Comparison of ENCODE assay signal across 17 mouse cellular contexts in the genomic region with DNA sequence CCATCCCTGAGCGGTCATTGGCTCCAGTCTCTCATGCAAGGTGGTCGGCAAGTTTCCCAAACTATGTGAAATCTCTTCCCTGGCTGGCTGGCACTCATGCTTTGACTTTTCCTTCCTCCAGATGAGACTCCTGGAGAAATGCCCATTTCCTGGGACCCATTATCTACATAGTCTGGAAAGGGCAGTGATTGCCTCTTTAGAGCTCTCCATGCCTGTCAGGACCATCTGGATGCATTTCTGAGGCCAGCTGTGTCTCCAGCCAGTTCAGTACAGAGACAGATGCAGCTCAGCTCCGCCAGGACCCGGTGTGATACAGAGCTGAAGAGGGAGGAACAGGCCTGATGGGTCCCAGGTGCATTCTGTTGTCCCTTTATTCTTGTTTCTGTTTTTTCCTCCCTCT. TPM values are rescaled to one million over a fixed set of nuclear protein-coding genes. Genes with fewer than 3 reads are reported as not detected.
DNase-seq lines count a peak whose midpoint lies in the region; ATAC-seq and TF ChIP-seq lines count a peak whose summit lies in the region.
"Had no signal": no experiment of that assay in that cellular context is flagged by ENCODE, and none has a peak within 500 bp of the region (broad histone marks: within the 10 kb centered on the region; RNA-seq: fewer than 3 reads in every experiment).

No protein-coding gene starts in this region.

- no peak for TF ChIP-seq CTCF in lung, postnatal 0 days (IDR thresholded peaks at IDR 0.05)

- no peak overlapping the region for H3K27ac ChIP-seq in hindbrain, embryonic 14.5 days
- no peak overlapping the region for H3K27ac ChIP-seq in hindbrain, embryonic 11.5 days (ENCODE audit: low read depth, low read length)
- no peak overlapping the region for H3K27ac ChIP-seq in lung, postnatal 0 days (ENCODE audit: low read length)
- no peak overlapping the region for H3K27ac ChIP-seq in embryonic facial prominence, embryonic 15.5 days (replicated peaks)
- H3K27ac ChIP-seq: forebrain, embryonic 12.5 days; gastrocnemius, adult 2 months; heart, embryonic 13.5 days; kidney, embryonic 15.5 days had no signal

- no peaks in the 10 kb centered on the region for H3K4me1 ChIP-seq in hindbrain, embryonic 14.5 days (replicated peaks; ENCODE audit: control insufficient read depth, insufficient read depth, low read length)
- H3K4me1 ChIP-seq in hindbrain, embryonic 11.5 days (replicated peaks; ENCODE audit: control insufficient read depth, insufficient read depth, low read length) = no peaks in the 10 kb centered on the region
- H3K4me1 ChIP-seq in lung, postnatal 0 days (ENCODE audit: insufficient read depth, low read depth, low read length) = no peaks in the 10 kb centered on the region
- no peaks in the 10 kb centered on the region; the same call in 1 of the 2 replicates for H3K4me1 ChIP-seq in embryonic facial prominence, embryonic 15.5 days
- H3K4me1 ChIP-seq: forebrain, embryonic 12.5 days; heart, embryonic 13.5 days; kidney, embryonic 15.5 days had no signal

- no peak overlapping the region for H3K9ac ChIP-seq in hindbrain, embryonic 14.5 days
- no peak overlapping the region for H3K9ac ChIP-seq in hindbrain, embryonic 11.5 days (ENCODE audit: low read depth, low read length)
- no peak overlapping the region for H3K9ac ChIP-seq in lung, postnatal 0 days (replicated peaks; ENCODE audit: low read depth)
- no peak overlapping the region for H3K9ac ChIP-seq in embryonic facial prominence, embryonic 15.5 days
- H3K9ac ChIP-seq: forebrain, embryonic 12.5 days; heart, embryonic 13.5 days; kidney, embryonic 15.5 days; liver, postnatal 0 days had no signal

- no peak for ATAC-seq in hindbrain, embryonic 14.5 days (ENCODE audit: low FRiP score)
- ATAC-seq in hindbrain, embryonic 11.5 days (ENCODE audit: low FRiP score) = no peak
- no peak for ATAC-seq in lung, postnatal 0 days
- ATAC-seq in embryonic facial prominence, embryonic 15.5 days (ENCODE audit: insufficient number of reproducible peaks, low FRiP score, low TSS enrichment, low read depth) = 0 out of 2 replicates have a peak, but pooled peaks have one; percentile 45
- ATAC-seq: intestine, postnatal 0 days; liver, postnatal 0 days had no signal

- 68% methylated on average over 4 of the region's 4 CpGs for WGBS in hindbrain, embryonic 14.5 days
- WGBS in hindbrain, embryonic 11.5 days = 89% methylated on average over 4 of the region's 4 CpGs
- WGBS in lung, postnatal 0 days = 74% methylated on average over 4 of the region's 4 CpGs
- WGBS in embryonic facial prominence, embryonic 15.5 days = 54% methylated on average over 4 of the region's 4 CpGs

- H3K4me3 ChIP-seq in hindbrain, embryonic 14.5 days (replicated peaks; ENCODE audit: low read length) = no peak overlapping the region
- no peak overlapping the region for H3K4me3 ChIP-seq in hindbrain, embryonic 11.5 days (ENCODE audit: low read depth, low read length)
- no peak overlapping the region for H3K4me3 ChIP-seq in lung, postnatal 0 days (ENCODE audit: low read depth, low read length)
- no peak overlapping the region for H3K4me3 ChIP-seq in embryonic facial prominence, embryonic 15.5 days (replicated peaks)
- H3K4me3 ChIP-seq: forebrain, embryonic 12.5 days; gastrocnemius, adult 2 months; heart, embryonic 13.5 days; kidney, embryonic 15.5 days; myocyte had no signal

- H3K4me2 ChIP-seq in hindbrain, embryonic 14.5 days (replicated peaks) = no peak overlapping the region
- no peak overlapping the region for H3K4me2 ChIP-seq in hindbrain, embryonic 11.5 days (replicated peaks; ENCODE audit: low read depth, low read length)
- no peak overlapping the region for H3K4me2 ChIP-seq in lung, postnatal 0 days (replicated peaks; ENCODE audit: low read depth, low read length)
- H3K4me2 ChIP-seq in embryonic facial prominence, embryonic 15.5 days (replicated peaks) = no peak overlapping the region
- H3K4me2 ChIP-seq: forebrain, embryonic 12.5 days; heart, embryonic 13.5 days; kidney, embryonic 15.5 days had no signal

- TF ChIP-seq EP300 in lung, postnatal 0 days (IDR thresholded peaks at IDR 0.05) = no peak

- no peaks in the 10 kb centered on the region for H3K36me3 ChIP-seq in hindbrain, embryonic 14.5 days (replicated peaks; ENCODE audit: control insufficient read depth, insufficient read depth)
- no peaks in the 10 kb centered on the region for H3K36me3 ChIP-seq in hindbrain, embryonic 11.5 days (ENCODE audit: control insufficient read depth, insufficient read depth, low read length)
- no peaks in the 10 kb centered on the region for H3K36me3 ChIP-seq in lung, postnatal 0 days (ENCODE audit: insufficient read depth, low read length)
- no peaks in the 10 kb centered on the region for H3K36me3 ChIP-seq in embryonic facial prominence, embryonic 15.5 days
- H3K36me3 ChIP-seq: forebrain, embryonic 12.5 days; heart, embryonic 13.5 days; kidney, embryonic 15.5 days had no signal

- peak; percentile 41 for DNase-seq in hindbrain, embryonic 14.5 days (ENCODE audit: low spot score)
- no peak for DNase-seq in hindbrain, embryonic 11.5 days (ENCODE audit: low spot score)
- DNase-seq in lung, postnatal 10 days = peak; percentile 36
- DNase-seq in lung, postnatal 0 days (ENCODE audit: low spot score) = no peak
- DNase-seq in NIH3T3 (ENCODE audit: low read depth) = peak; percentile 24
- DNase-seq in kidney, postnatal 25 days = no peak
- DNase-seq: cerebellum, adult 9-10 months; gastrocnemius, adult 2 months; heart, adult 18-20 months; liver, postnatal 0 days; retina, postnatal 1 day had no signal

- H3K9me3 ChIP-seq in hindbrain, embryonic 14.5 days (ENCODE audit: control insufficient read depth, low read length) = no peaks in the 10 kb centered on the region
- no peaks in the 10 kb centered on the region for H3K9me3 ChIP-seq in hindbrain, embryonic 11.5 days (ENCODE audit: control insufficient read depth, low read length)
- H3K9me3 ChIP-seq in lung, postnatal 0 days (ENCODE audit: low read length) = no peaks in the 10 kb centered on the region
- H3K9me3 ChIP-seq in embryonic facial prominence, embryonic 15.5 days (replicated peaks) = no peaks in the 10 kb centered on the region
- H3K9me3 ChIP-seq: forebrain, embryonic 12.5 days; heart, embryonic 13.5 days; kidney, embryonic 15.5 days had no signal

- no peaks in the 10 kb centered on the region for H3K27me3 ChIP-seq in hindbrain, embryonic 14.5 days (ENCODE audit: control insufficient read depth, insufficient read depth, low read length)
- H3K27me3 ChIP-seq in hindbrain, embryonic 11.5 days (ENCODE audit: control insufficient read depth, insufficient read depth, low read length) = no peaks in the 10 kb centered on the region
- H3K27me3 ChIP-seq in lung, postnatal 0 days (replicated peaks; ENCODE audit: insufficient read depth, low read length) = no peaks in the 10 kb centered on the region
- H3K27me3 ChIP-seq in embryonic facial prominence, embryonic 15.5 days = no peaks in the 10 kb centered on the region
- H3K27me3 ChIP-seq: forebrain, embryonic 12.5 days; heart, embryonic 13.5 days; kidney, embryonic 15.5 days had no signal

RNA-seq across cellular contexts. Expression of a gene that starts 46.3 kb away (rescaled TPM):
- 2.4 and 3.7 TPM in 2 replicates for polyA plus RNA-seq in hindbrain, embryonic 14.5 days (2014; fragmentation: Nextera tagmentation; extraction: Ambion mirVana)
- 0.43 and 0.60 TPM in 2 replicates for polyA plus RNA-seq in hindbrain, embryonic 11.5 days (2014; fragmentation: Nextera tagmentation; extraction: Ambion mirVana)
- 68.9 and 70.0 TPM in 2 replicates for polyA plus RNA-seq in lung, postnatal 0 days (2015; fragmentation: Nextera tagmentation; extraction: Ambion mirVana)
- polyA plus RNA-seq in embryonic facial prominence, embryonic 15.5 days (2015; fragmentation: Nextera tagmentation; extraction: Ambion mirVana) = 9.2 and 10.9 TPM in 2 replicates

Comparison
In these comparisons a context has a peak if more than half of its experiments do, and no peak if none do; other contexts are left out.
1. DNase-seq: peak in hindbrain, embryonic 14.5 days (single experiment), lung, postnatal 10 days (single experiment) and NIH3T3 (single experiment); none in hindbrain, embryonic 11.5 days (single experiment), lung, postnatal 0 days (single experiment) and kidney, postnatal 25 days (0 of 2).